Mouse (Mus musculus): ENCODE data around the gene Vps4b.

Vps4b gene

DNA sequence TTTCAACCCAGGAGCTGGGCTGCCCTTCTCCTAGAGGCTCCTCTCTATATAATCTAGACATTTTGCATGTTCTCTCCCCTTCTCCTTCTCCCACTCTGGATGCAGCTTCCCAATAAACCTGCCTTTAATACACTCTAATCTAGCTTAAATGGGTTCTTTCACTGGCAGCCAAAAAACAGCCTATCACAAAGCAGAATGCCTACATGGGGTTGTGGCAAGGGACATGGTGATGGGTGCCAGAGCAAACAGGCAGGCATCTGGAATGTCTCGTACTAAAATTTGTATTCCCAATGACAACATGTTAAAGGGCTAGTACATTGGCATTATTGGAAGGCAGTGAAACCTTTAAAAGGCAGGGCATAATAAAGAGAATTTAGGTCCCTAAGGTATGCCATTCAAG lies 45.9 kb downstream of the Vps4b start:
- DNase-seq: no peak

DNA sequence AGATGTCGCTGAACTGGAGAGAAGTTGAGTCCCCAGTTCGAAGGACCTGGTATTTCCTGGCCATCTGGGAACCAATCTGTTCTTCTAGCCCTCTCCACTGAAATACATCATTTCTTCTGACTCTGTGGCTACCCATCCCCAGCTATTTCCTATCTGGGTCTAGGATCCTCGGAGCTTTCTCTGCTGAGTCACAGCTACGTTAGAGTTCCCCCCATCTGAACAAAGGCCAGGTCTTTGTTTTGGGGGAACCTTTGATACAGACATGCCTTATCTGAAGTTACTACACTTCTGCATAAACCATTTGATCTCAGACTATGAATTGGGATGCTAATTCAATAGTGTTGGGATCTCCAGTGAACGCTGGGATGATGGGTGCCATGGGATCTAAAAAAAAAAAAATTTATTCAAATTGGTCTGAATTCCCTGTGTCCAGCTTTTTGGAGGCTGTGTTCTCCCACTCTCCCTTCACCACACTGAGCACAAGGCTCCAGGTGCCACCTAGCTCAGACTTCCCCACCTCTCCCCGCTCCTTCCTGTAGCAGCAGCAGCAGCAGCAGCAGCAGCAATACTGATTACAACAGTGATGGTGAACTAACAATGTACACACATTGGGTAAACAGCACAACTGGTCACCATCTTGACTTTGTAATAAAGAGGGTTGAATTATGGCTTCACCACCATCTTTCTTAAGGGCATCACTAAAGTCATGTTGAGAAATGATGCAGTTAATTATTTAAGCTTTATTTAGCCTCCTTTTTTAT lies 47.8 kb downstream of the Vps4b start:
- no peak for DNase-seq

DNA sequence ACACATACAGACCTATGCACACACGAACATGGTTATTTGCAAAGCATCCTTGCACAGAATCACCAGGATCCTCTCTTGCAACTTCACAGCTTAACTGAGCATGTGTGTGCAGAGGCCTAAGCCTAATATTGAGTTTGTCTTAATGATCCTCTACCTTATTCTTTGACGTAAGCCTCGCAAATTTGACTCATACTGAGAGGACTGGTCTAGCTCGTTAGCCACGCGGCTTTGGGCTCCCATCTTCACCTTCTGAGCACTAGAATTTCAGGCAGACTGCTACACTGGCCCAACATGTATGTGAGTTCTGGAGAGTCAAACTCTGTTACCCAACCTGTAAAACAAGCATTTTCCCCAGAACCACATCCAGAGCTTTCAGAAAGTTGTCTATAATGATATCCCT lies 53.5 kb downstream of the Vps4b start:
- no peak for DNase-seq

DNA sequence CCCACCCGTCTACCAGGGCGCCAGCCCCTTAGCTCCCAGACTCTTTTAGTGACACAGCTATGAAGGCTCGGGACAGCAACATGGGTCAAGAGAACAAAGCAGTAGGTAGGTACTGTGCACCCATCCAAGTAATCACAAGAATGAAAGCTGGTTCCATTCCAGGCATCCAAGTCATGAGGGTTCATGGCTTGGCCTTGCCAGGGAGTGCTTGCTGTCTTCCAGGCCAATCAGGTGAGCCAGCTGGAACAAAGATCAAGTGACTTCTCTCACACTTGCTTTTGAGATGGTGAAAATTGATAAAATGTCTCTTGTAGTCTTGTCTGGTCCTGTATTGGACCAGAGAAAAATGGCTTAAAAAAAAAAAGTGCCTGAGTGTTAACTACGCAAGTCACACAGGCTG lies 55.8 kb downstream of the Vps4b start:
- DNase-seq: no peak

DNA sequence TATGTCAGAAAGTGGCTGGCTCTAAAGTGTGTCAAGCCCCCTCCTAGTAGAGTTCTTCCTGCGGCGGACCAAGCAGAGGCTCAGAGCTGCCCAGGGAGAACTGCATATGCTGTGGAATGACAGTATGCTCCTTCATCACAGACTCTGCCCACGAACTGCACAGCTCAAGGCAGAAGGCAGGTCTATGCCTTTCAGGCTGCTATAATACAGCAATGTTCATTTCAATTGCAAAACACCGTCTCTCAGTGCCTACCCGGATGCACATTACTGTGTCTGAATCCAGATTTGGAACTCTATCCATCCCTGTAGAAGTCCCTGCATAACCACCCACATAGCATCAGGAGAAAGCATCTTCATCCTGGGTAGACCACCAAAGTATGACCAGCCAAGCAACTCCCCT lies 56.7 kb downstream of the Vps4b start:
- no peak for DNase-seq

DNA sequence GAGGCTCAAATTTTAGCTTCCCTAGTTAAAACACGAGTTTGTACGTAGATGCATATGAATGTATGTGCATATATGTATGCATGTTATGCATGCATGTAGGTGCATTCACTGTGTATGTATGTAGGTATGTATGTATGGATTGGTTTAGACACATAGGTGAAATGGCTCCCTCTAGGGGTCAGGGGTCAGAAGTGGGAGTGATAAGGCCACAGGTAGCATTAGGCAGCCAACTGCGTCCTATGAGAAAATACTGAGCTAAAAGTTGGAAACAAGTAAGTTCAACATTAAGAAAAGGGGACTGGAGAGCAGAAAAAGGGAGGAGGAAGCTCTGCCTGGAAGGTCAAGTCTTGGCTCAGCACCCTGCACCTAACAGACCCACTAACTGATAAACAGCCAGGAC lies 58.4 kb downstream of the Vps4b start:
- peak; percentile 79 for DNase-seq

DNA sequence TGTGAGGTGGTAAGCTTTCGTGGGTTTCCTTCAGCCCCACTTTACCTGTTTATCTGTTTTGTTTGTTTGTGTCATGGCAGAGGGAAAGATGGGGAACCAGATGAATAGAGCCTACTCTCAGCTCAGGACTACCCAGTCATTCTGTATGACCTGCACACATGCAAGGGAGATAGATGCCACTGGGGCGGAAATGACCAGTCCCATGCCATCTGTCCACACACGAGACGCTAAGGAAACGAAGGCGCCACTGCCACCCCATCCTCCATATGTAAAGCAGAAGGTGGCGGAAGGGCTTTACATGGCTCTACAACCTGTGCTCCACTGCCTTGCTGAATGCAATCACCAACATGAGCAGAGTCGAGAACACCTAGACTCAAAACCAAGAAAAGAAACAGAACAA lies 60.3 kb downstream of the Vps4b start:
- no peak for DNase-seq

DNA sequence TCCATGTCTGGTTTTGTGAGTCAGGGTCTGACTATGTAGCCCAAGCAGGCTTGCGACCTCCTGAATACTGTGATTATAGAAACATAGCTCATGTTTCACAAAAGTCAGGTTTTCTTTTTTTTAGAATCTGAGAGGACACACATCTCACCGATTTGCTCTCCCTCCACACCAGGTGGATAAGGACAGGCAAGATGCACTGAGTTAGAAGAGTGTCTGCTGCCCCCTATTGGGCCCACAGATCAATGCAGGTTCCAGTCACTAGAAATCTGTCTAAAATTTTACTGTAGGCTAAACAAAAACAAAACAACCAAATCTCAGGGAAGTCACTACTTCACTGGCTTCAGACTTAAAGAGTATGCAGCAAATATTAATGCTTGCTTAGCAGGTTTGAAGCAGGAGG lies 60.9 kb downstream of the Vps4b start:
- peak; percentile 71 for DNase-seq

DNA sequence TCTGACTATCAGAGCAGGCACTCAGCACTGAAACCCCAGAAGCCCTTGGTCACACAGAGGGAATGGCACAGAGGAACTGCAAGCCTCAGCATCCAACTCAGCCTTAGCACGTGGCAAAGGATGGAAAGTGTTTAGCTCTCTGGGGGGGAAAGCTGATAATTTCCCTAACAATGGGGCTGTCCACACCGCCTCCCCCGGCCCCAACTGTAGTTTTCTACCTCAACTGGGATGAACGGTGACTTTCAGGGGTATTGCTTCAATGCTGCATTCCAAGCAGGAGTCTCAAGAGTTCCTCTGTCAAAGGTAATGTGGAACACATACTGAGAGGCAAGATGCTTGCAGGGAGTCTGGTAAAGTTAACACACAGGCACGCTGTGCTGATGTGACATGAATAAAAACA lies 74.5 kb downstream of the Vps4b start:
- DNase-seq: no peak

DNA sequence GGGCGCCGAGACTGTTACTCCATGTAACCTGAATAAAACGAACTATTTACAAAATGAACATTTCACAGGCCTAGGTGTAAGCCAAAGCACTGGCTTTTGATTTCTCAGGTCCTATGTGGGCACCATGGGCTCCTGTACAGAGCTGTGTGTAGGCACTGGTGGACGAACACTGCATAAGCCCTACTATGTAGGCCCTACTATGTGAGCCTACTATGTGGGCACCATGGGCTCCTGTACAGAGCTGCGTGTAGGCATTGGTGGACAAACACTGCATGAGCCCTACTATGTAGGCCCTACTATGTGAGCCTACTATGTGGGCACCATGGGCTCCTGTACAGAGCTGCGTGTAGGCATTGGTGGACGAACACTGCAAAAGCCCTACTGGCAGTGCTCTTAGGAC lies 78.8 kb downstream of the Vps4b start:
- peak; percentile 32 for DNase-seq

DNA sequence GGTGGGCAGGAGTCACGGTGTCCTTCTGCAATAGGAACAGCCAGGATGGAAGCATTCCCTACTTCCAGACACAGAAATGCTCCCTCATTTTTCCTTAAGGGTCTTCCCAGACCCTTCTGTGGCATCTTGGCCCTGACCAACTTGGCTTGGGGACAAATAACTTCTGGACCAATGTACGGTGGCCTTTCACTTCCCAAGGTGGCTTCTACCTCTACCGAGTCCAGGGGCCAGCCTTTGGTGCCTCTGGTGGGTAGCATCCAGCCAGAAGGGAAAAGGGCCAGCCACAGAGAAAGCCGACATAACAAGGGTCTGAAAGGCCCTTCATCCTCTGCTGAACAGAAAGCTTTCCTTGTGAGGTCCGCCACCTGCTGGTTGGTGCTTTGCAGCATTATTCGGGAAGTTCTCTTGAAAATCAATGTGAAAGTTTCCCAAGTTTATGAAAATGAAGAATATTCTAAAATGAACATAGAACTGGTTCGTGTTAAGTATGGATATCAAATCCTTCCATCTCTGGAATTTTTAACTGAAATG lies 79.4 kb downstream of the Vps4b start:
- peak; percentile 89 for DNase-seq

DNA sequence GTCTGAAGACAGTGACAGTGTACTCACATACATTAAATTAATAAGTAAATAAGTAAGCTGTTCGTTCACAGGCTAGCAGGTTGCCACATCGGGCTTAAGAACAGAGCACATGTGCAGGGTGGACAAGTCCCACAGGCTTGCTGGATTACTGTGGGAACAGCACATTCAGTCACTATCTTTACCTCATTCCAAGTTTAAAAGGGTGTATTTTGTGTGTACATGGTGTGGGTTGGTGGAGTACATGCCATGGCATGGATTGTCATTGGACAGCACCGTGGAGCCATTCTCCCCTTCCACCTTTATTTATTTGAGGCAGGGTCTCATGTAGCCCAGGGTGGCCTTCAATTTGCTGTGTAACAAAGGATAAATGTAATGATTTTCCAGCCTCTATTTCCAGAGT lies 80.4 kb downstream of the Vps4b start:
- no peak for DNase-seq

DNA sequence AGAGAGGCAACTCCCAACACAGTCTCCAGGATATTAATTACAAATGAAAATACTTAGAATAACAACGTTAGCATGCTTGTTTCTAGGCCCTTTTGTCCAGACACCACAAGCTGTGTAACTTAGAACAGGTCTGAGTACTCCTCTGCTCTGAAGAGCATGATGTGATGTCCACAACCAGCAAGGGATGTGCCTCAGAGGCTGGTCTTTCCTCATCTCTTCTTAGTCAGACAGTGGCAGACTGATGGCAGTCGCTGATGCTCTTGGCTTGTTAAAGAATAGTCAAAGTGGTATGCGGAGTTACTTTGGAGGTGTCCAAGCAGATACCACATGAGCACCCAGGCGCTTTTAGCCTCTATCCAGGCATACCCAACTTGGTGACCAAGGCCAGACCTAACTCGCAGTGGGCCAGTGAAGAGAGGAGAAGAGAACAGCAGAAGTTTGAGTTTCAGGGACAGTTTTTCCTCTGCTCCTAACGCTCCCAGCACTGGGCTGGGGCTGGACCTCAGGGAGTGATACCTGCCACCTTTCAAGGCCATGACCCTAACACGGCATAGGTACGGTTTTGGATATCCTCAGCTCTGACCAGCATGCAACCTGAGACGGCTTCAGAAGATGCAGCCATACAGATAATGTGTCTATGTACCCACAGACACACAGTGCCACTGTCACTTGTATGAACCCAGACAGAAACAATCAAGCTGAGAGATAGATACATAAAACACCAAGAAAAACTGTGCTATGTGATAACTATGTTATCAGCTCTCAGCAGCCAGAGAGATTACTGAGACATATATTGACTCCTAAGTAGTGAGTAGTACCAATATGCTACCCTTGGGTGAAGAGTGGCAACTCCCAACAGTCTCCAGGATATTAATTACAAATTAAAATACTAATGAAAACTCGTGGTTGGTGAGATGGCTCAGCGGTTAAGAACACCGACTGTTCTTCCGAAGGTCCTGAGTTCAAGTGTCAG lies 81.1 kb downstream of the Vps4b start:
- DNase-seq: no peak

DNA sequence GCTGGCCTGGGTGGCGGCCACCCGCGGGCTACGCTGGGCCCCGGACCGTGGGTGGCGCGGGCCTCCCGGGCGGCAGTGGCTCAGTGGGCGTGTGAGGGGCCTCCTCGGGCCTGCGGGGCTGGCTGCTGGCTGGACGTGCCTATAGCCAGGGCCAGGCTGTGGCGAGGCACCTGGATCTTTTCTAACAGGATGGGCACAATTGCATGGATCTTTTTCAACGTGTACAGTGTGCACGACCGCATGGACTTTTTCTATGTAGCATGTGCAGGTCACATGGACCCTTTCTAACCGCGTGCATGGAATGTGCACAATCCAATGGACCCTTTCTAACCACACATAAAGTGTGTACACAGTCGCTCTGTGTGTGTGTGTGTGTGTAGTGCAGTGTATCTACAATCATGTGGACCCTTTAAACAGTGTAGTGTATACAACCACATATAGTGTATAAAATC lies 82.0 kb downstream of the Vps4b start:
- no peak for DNase-seq

All from thymus, postnatal 4 days (tissue).